Mouse (Mus musculus): ENCODE data around the gene 1700013G24Rik.

DNA sequence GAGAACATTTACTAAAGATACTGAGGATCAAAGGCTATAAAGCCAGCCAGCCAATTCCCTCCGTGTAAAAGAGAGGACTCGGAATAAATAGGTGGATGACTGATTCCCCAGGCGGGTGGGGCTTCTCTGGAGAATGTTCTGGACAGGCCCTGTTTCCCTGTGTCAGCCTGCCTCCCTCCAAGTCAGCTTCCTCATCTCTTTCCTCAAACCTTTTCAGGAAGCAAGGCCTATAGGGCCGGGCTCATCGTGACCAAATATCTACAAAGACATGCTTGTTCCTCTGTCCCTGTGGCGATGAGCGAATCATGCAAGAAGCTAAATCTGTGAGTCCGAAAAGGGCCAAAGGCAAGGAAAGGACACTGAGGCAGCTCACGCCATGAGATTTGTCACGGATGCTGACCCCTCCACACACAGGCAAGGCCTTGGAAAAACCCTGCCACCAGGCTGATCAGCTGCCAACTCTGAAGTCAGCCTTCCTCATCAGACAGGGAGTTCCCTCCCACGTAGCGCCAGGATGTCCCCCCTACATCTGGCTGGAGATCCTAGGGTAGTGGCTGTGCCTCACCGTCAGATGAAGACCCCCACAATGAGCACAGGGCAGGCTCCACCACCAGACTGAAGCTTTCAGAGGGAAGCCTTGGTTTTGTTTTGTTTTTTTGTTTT, 12.2 kb downstream of the 1700013G24Rik start:
- TF ChIP-seq CTCF (IDR thresholded peaks at IDR 0.05; ENCODE audit: borderline replicate concordance, insufficient read depth, low read length) (no peak), POLR2A (IDR thresholded peaks at IDR 0.05; ENCODE audit: low read depth, low read length) (no peak)

Data from embryonic fibroblast, embryonic 13.5 days (primary cell).